ENCODE assay signal across 1 mouse cellular context in the genomic region with DNA sequence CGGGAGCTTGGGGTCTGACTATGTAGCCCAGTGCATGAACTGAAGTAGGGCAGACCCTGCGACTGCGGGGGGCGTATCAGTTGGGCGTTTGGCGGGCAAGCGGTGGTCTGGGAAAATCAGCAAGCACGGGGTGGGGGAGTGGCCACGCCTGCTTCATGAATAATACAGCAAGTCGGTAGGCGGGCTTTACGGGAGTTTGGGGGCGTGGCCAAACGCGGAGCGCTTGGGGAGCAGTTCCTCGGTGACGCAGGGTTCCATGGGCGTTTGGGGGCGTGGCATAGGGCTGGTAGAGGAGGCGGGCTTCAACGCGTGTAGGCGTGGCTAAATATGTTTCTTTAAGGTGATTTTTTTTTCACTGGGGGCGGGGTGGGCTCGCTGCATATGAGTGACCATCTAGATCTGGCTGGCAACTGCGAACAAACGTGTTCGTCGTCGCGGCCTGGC.
A peak's percentile ranks its signal among the peaks of the same experiment; 100 is the strongest.
TF ChIP-seq lines count a peak whose summit lies in the region.

No protein-coding gene starts in this region.

TF ChIP-seq in MEL, 35 proteins besides CTCF, POLR2A, EP300 and RAD21:
- no peak for TF ChIP-seq SMC3 (IDR thresholded peaks at IDR 0.05; ENCODE audit: low read depth, low read length)
- TF ChIP-seq MAFK (IDR thresholded peaks at IDR 0.05; ENCODE audit: borderline replicate concordance, low read depth, low read length) = no peak
- 0 out of 2 replicates have a peak, but pooled peaks have one; percentile 43 for TF ChIP-seq ZMIZ1 (IDR thresholded peaks at IDR 0.05; ENCODE audit: low read depth, low read length)
- TF ChIP-seq E2F4 (IDR thresholded peaks at IDR 0.05; ENCODE audit: borderline replicate concordance, low read depth, low read length) = 0 out of 2 replicates have a peak, but pooled peaks have one; percentile 39
- peak; percentile 73 for TF ChIP-seq MAX (IDR thresholded peaks at IDR 0.05; ENCODE audit: low read length)
- TF ChIP-seq CHD2 (IDR thresholded peaks at IDR 0.05; ENCODE audit: low read length) = no peak; the same call in 1 of the 2 replicates
- no peak for TF ChIP-seq MEF2A (IDR thresholded peaks at IDR 0.05; ENCODE audit: extremely low read depth, insufficient replicate concordance, low read depth, low read length, poor library complexity, severe bottlenecking)
- 0 out of 2 replicates have a peak, but pooled peaks have one; percentile 17 for TF ChIP-seq HCFC1 (IDR thresholded peaks at IDR 0.05; ENCODE audit: low read depth, low read length)
- 0 out of 2 replicates have a peak, but pooled peaks have one; percentile 21 for TF ChIP-seq TCF12 (IDR thresholded peaks at IDR 0.05; ENCODE audit: low read depth, low read length)
- TF ChIP-seq TBP (IDR thresholded peaks at IDR 0.05; ENCODE audit: low read depth, low read length) = no peak
- no peak for TF ChIP-seq GATA1 (IDR thresholded peaks at IDR 0.05; ENCODE audit: low read depth, low read length)
- no peak for TF ChIP-seq KAT2A (conservative IDR thresholded peaks at IDR 0.05; ENCODE audit: low read depth, low read length)
- TF ChIP-seq POLR2AphosphoS5 (IDR thresholded peaks at IDR 0.05; ENCODE audit: borderline replicate concordance, low read depth, low read length) = no peak
- TF ChIP-seq MAZ (IDR thresholded peaks at IDR 0.05; ENCODE audit: low read depth, low read length) = peak; percentile 43; the same call in 1 of the 2 replicates
- no peak for TF ChIP-seq BHLHE40 (IDR thresholded peaks at IDR 0.05; ENCODE audit: borderline replicate concordance, low read depth, low read length)
- TF ChIP-seq TAL1 (IDR thresholded peaks at IDR 0.05; ENCODE audit: low read length) = no peak
- no peak for TF ChIP-seq USF2 (IDR thresholded peaks at IDR 0.05; ENCODE audit: borderline replicate concordance in 1 of 2, insufficient read depth in 1 of 2, low read depth in 1 of 2, low read length in 2 of 2)
- TF ChIP-seq ETS1 (IDR thresholded peaks at IDR 0.05; ENCODE audit: low read depth, low read length) = no peak
- peak; percentile 55 for TF ChIP-seq MXI1 (IDR thresholded peaks at IDR 0.05; ENCODE audit: low read depth, low read length)
- no peak for TF ChIP-seq MYC (IDR thresholded peaks at IDR 0.05; ENCODE audit: low read depth, low read length)
- no peak for TF ChIP-seq JUND (IDR thresholded peaks at IDR 0.05; ENCODE audit: low read depth, low read length)
- no peak for TF ChIP-seq ZC3H11A (IDR thresholded peaks at IDR 0.05; ENCODE audit: low read depth, low read length)
- no peak for TF ChIP-seq USF1 (IDR thresholded peaks at IDR 0.05; ENCODE audit: low read depth, low read length)
- peak; percentile 95 for TF ChIP-seq ZNF384 (IDR thresholded peaks at IDR 0.05; ENCODE audit: low read depth, low read length)
